Mouse (Mus musculus) neural tube, embryonic 12.5 days (tissue): ENCODE measurements at regions not wholly inside any gene's neighbourhood (a gene's known extent, or its start where the extent isn't known, plus 50 kb on each side); places are given as distances from the start of the nearest gene placed in this dataset.

Experiments used
- ATAC-seq: fragments of 200-750 bp; cut with Nextera tagmentation; 2 replicates; pipeline ENCODE4 v1.8.0; 2017; ENCODE audit warnings: low read depth, mild to moderate bottlenecking, moderate TSS enrichment, moderate library complexity; ENCODE audit not compliant: low FRiP score
- H3K27ac ChIP-seq: fragments of 300-500 bp; sonication (generic); 2 replicates; pipeline ENCODE4 v1.5.1; 2016
- H3K27me3 ChIP-seq: fragments of 300-500 bp; sonication (generic); replicated peaks from 2 replicates; pipeline ENCODE4 v1.6.1; 2016; ENCODE audit warnings: mild to moderate bottlenecking
- H3K36me3 ChIP-seq: fragments of 300-500 bp; sonication (generic); 2 replicates; pipeline ENCODE4 v1.6.1; 2016; ENCODE audit warnings: mild to moderate bottlenecking
- H3K4me1 ChIP-seq: fragments of 300-500 bp; sonication (generic); 2 replicates; pipeline ENCODE4 v1.6.1; 2016
- H3K4me2 ChIP-seq: fragments of 300-500 bp; sonication (generic); replicated peaks from 2 replicates; pipeline ENCODE4 v1.6.1; 2016; ENCODE audit warnings: mild to moderate bottlenecking
- H3K4me3 ChIP-seq: fragments of 300-500 bp; sonication (generic); 2 replicates; pipeline ENCODE4 v1.5.1; 2016
- H3K9ac ChIP-seq: fragments of 300-500 bp; sonication (generic); 2 replicates; pipeline ENCODE4 v1.6.1; 2016; ENCODE audit warnings: mild to moderate bottlenecking
- H3K9me3 ChIP-seq: fragments of 300-500 bp; sonication (generic); 2 replicates; pipeline ENCODE4 v1.6.1; 2016; ENCODE audit warnings: mild to moderate bottlenecking
- WGBS: fragments of 180-500 bp; shearing (Covaris S2); methylation state at CpG from one replicate; pipeline ENCODE4 v1.1.7; 2016; 5-methylcytosine and 5-hydroxymethylcytosine counted together

GRCm38 (mm10) chr4:142845066-142845696 lies 367.6 kb downstream of the Prdm2 start:
- no peak overlapping the region for H3K4me2 ChIP-seq
- no peaks in the 10 kb centered on the region for H3K36me3 ChIP-seq
- no peaks in the 10 kb centered on the region for H3K4me1 ChIP-seq
- H3K4me3 ChIP-seq, result no peak overlapping the region
- no peaks in the 10 kb centered on the region for H3K27me3 ChIP-seq
- WGBS, result 82% methylated on average over 6 of the region's 6 CpGs
- no peak overlapping the region for H3K9ac ChIP-seq
- H3K9me3 ChIP-seq, result no peaks in the 10 kb centered on the region
- ATAC-seq, result no peak
- no peak overlapping the region for H3K27ac ChIP-seq

- Histone ChIP-seq H3K27me3 (no peaks in the 10 kb centered on the region), H3K4me2 (no peak overlapping the region), H3K36me3 (no peaks in the 10 kb centered on the region), H3K27ac (no peak overlapping the region), H3K4me1 (no peaks in the 10 kb centered on the region; the same call in 1 of the 2 replicates), H3K9ac (no peak overlapping the region), H3K4me3 (no peak overlapping the region), H3K9me3 (0 out of 2 replicates have a peak, but pooled peaks cover 3% of the 10 kb centered on the region)
- ATAC-seq, result no peak
- WGBS, result 51% methylated on average over 4 of the region's 4 CpGs
Measured at GRCm38 (mm10) chr4:142839540-142839939, 373.3 kb downstream of the Prdm2 start.

GRCm38 (mm10) chr4:142838363-142838964 lies 374.3 kb downstream of the Prdm2 start:
- Histone ChIP-seq H3K9me3 (0 out of 2 replicates have a peak, but pooled peaks cover 3% of the 10 kb centered on the region), H3K4me3 (no peak overlapping the region), H3K4me2 (no peak overlapping the region), H3K27me3 (no peaks in the 10 kb centered on the region), H3K9ac (no peak overlapping the region), H3K27ac (no peak overlapping the region), H3K36me3 (no peaks in the 10 kb centered on the region), H3K4me1 (no peaks in the 10 kb centered on the region; the same call in 1 of the 2 replicates)
- WGBS, result 66% methylated on average over 4 of the region's 4 CpGs
- no peak for ATAC-seq

GRCm38 (mm10) chr4:142837636-142838035 lies 375.2 kb downstream of the Prdm2 start:
- H3K27me3 ChIP-seq, result no peaks in the 10 kb centered on the region
- 0 out of 2 replicates have a peak, but pooled peaks cover 3% of the 10 kb centered on the region for H3K9me3 ChIP-seq
- H3K9ac ChIP-seq, result no peak overlapping the region
- H3K4me3 ChIP-seq, result no peak overlapping the region
- ATAC-seq, result no peak
- H3K36me3 ChIP-seq, result no peaks in the 10 kb centered on the region
- WGBS, result 77% methylated on average over 4 of the region's 4 CpGs
- H3K4me2 ChIP-seq, result no peak overlapping the region
- no peak overlapping the region for H3K27ac ChIP-seq
- H3K4me1 ChIP-seq, result no peaks in the 10 kb centered on the region; the same call in 1 of the 2 replicates

- Histone ChIP-seq H3K36me3 (no peaks in the 10 kb centered on the region), H3K27me3 (no peaks in the 10 kb centered on the region), H3K4me3 (no peak overlapping the region), H3K4me2 (no peak overlapping the region), H3K9ac (no peak overlapping the region), H3K9me3 (no peaks in the 10 kb centered on the region), H3K27ac (no peak overlapping the region), H3K4me1 (peaks cover 24% of the 10 kb centered on the region)
- 81% methylated on average over 7 of the region's 7 CpGs for WGBS
- ATAC-seq, result no peak
Measured at GRCm38 (mm10) chr4:142829711-142830110, 383.1 kb downstream of the Prdm2 start.

- H3K4me1 ChIP-seq, result peaks cover 24% of the 10 kb centered on the region
- no peaks in the 10 kb centered on the region for H3K27me3 ChIP-seq
- no peaks in the 10 kb centered on the region for H3K36me3 ChIP-seq
- no peak overlapping the region for H3K9ac ChIP-seq
- no peak for ATAC-seq
- no peak overlapping the region for H3K27ac ChIP-seq
- H3K4me3 ChIP-seq, result no peak overlapping the region
- 33% methylated on average over 10 of the region's 10 CpGs for whole genome bisulfite sequencing
- H3K9me3 ChIP-seq, result no peaks in the 10 kb centered on the region
- no peak overlapping the region for H3K4me2 ChIP-seq
Measured at GRCm38 (mm10) chr4:142828969-142829368, 383.8 kb downstream of the Prdm2 start.

- no peak overlapping the region for H3K4me3 ChIP-seq
- no peak overlapping the region for H3K9ac ChIP-seq
Measured at GRCm38 (mm10) chr4:142826250-142826893, 386.4 kb downstream of the Prdm2 start.

GRCm38 (mm10) chr4:142825786-142826185 lies 387.0 kb downstream of the Prdm2 start:
- no peaks in the 10 kb centered on the region for H3K27me3 ChIP-seq
- peaks cover 24% of the 10 kb centered on the region for H3K4me1 ChIP-seq
- H3K9ac ChIP-seq, result no peak overlapping the region
- peak overlapping the region; percentile 45 for H3K4me2 ChIP-seq
- 31% methylated on average over 5 of the region's 5 CpGs for WGBS
- no peak overlapping the region for H3K27ac ChIP-seq
- H3K4me3 ChIP-seq, result no peak overlapping the region
- ATAC-seq, result no peak
- no peaks in the 10 kb centered on the region for H3K36me3 ChIP-seq
- H3K9me3 ChIP-seq, result no peaks in the 10 kb centered on the region

More at GRCm38 (mm10) chr4:142826250-142826893, 386.4 kb downstream of the Prdm2 start:
- no peaks in the 10 kb centered on the region for H3K9me3 ChIP-seq
- peaks cover 24% of the 10 kb centered on the region for H3K4me1 ChIP-seq
- no peaks in the 10 kb centered on the region for H3K27me3 ChIP-seq
- peak overlapping the region; percentile 45 for H3K4me2 ChIP-seq
- ATAC-seq, result peak; percentile 69
- WGBS, result 22% methylated on average over 13 of the region's 13 CpGs
- 0 out of 2 replicates have a peak overlapping the region, but pooled peaks have one; percentile 15 for H3K27ac ChIP-seq
- H3K36me3 ChIP-seq, result no peaks in the 10 kb centered on the region

GRCm38 (mm10) chr4:142818440-142818839 lies 394.4 kb downstream of the Prdm2 start:
- 75% methylated on average over 6 of the region's 6 CpGs for WGBS
- H3K4me1 ChIP-seq, result no peaks in the 10 kb centered on the region
- H3K36me3 ChIP-seq, result no peaks in the 10 kb centered on the region
- no peaks in the 10 kb centered on the region for H3K27me3 ChIP-seq
- no peak overlapping the region for H3K4me3 ChIP-seq
- ATAC-seq, result no peak
- no peak overlapping the region for H3K9ac ChIP-seq
- H3K4me2 ChIP-seq, result no peak overlapping the region
- H3K9me3 ChIP-seq, result no peaks in the 10 kb centered on the region
- H3K27ac ChIP-seq, result no peak overlapping the region

- Histone ChIP-seq H3K36me3 (no peaks in the 10 kb centered on the region), H3K27me3 (no peaks in the 10 kb centered on the region), H3K9me3 (no peaks in the 10 kb centered on the region), H3K4me3 (no peak overlapping the region), H3K4me1 (no peaks in the 10 kb centered on the region), H3K9ac (no peak overlapping the region), H3K27ac (no peak overlapping the region), H3K4me2 (no peak overlapping the region)
- ATAC-seq, result no peak
- 84% methylated on average over 1 of the region's 1 CpGs for WGBS
Measured at GRCm38 (mm10) chr4:142816986-142817385, 395.8 kb downstream of the Prdm2 start.

GRCm38 (mm10) chr4:142803819-142804218 lies 409.0 kb downstream of the Prdm2 start:
- H3K4me1 ChIP-seq, result peaks cover 9% of the 10 kb centered on the region
- H3K4me2 ChIP-seq, result no peak overlapping the region
- H3K36me3 ChIP-seq, result no peaks in the 10 kb centered on the region
- H3K27me3 ChIP-seq, result no peaks in the 10 kb centered on the region
- H3K9me3 ChIP-seq, result no peaks in the 10 kb centered on the region
- no peak overlapping the region for H3K27ac ChIP-seq
- H3K4me3 ChIP-seq, result no peak overlapping the region
- WGBS, result 84% methylated on average over 2 of the region's 2 CpGs
- ATAC-seq, result no peak
- no peak overlapping the region for H3K9ac ChIP-seq

- Histone ChIP-seq H3K9ac (peak overlapping the region; percentile 21; the same call in 1 of the 2 replicates), H3K9me3 (no peaks in the 10 kb centered on the region), H3K4me3 (no peak overlapping the region), H3K36me3 (no peaks in the 10 kb centered on the region), H3K4me2 (no peak overlapping the region; the same call in 1 of the 2 replicates), H3K27ac (no peak overlapping the region), H3K27me3 (no peaks in the 10 kb centered on the region), H3K4me1 (peaks cover 16% of the 10 kb centered on the region)
- 27% methylated on average over 5 of the region's 5 CpGs for WGBS
- peak; percentile 66; the same call in 1 of the 2 replicates for ATAC-seq
Measured at GRCm38 (mm10) chr4:142799291-142799690, 413.5 kb downstream of the Prdm2 start.
